Comparison of ENCODE assay signal across 8 mouse cellular contexts in genomic region chr4:123666517-123666916, GRCm38 (mm10). TPM values are rescaled to one million over a fixed set of nuclear protein-coding genes. Genes with fewer than 3 reads are reported as not detected.
DNase-seq lines count a peak whose midpoint lies in the region; ATAC-seq lines count a peak whose summit lies in the region.

No protein-coding gene starts in this region.

- no peaks in the 10 kb centered on the region for H3K36me3 ChIP-seq in heart, embryonic 15.5 days
- H3K36me3 ChIP-seq in hindbrain, embryonic 11.5 days (ENCODE audit: control insufficient read depth, insufficient read depth, low read length), result no peaks in the 10 kb centered on the region
- H3K36me3 ChIP-seq in midbrain, embryonic 15.5 days (replicated peaks), result no peaks in the 10 kb centered on the region

- H3K4me3 ChIP-seq in heart, embryonic 15.5 days, result no peak overlapping the region
- H3K4me3 ChIP-seq in hindbrain, embryonic 11.5 days (ENCODE audit: low read depth, low read length), result no peak overlapping the region
- H3K4me3 ChIP-seq in midbrain, embryonic 15.5 days, result no peak overlapping the region

- H3K4me2 ChIP-seq in heart, embryonic 15.5 days, result no peak overlapping the region
- H3K4me2 ChIP-seq in hindbrain, embryonic 11.5 days (replicated peaks; ENCODE audit: low read depth, low read length), result no peak overlapping the region
- no peak overlapping the region for H3K4me2 ChIP-seq in midbrain, embryonic 15.5 days

- H3K9ac ChIP-seq in heart, embryonic 15.5 days, result no peak overlapping the region
- H3K9ac ChIP-seq in hindbrain, embryonic 11.5 days (ENCODE audit: low read depth, low read length), result no peak overlapping the region
- H3K9ac ChIP-seq in midbrain, embryonic 15.5 days, result no peak overlapping the region

- H3K9me3 ChIP-seq in heart, embryonic 15.5 days (replicated peaks), result no peaks in the 10 kb centered on the region
- no peaks in the 10 kb centered on the region for H3K9me3 ChIP-seq in hindbrain, embryonic 11.5 days (ENCODE audit: control insufficient read depth, low read length)
- no peaks in the 10 kb centered on the region for H3K9me3 ChIP-seq in midbrain, embryonic 15.5 days

- peaks cover 43% of the 10 kb centered on the region for H3K4me1 ChIP-seq in heart, embryonic 15.5 days (replicated peaks)
- peaks cover 7% of the 10 kb centered on the region for H3K4me1 ChIP-seq in hindbrain, embryonic 11.5 days (replicated peaks; ENCODE audit: control insufficient read depth, insufficient read depth, low read length)
- peaks cover 74% of the 10 kb centered on the region for H3K4me1 ChIP-seq in midbrain, embryonic 15.5 days

- ATAC-seq in heart, embryonic 15.5 days (replicated peaks; ENCODE audit: insufficient number of reproducible peaks, insufficient read depth, low FRiP score, low read depth), result no peak
- no peak for ATAC-seq in hindbrain, embryonic 11.5 days (ENCODE audit: low FRiP score)
- no peak for ATAC-seq in midbrain, embryonic 15.5 days (replicated peaks)

- intact Hi-C loops in heart, postnatal 14 days (cut with DNase I), result loop anchor here (5.0 to 10.0 kb wide), 2 partner anchors 59 to 362 kb away; no protein-coding TSS in a partner anchor

- no peak for DNase-seq in heart, postnatal 14 days
- DNase-seq in R1 (ENCODE audit: low read depth, low spot score), result peak; percentile 77
- peak; percentile 14 for DNase-seq in hindbrain, embryonic 11.5 days (ENCODE audit: low spot score)
- no peak for DNase-seq in spleen, adult 12 weeks (ENCODE audit: low spot score)
- DNase-seq in urinary bladder, adult 18-20 months (ENCODE audit: low spot score in 2 of 2), result no peak
- DNase-seq in kidney, postnatal 10 days, result no peak

- H3K27ac ChIP-seq in heart, embryonic 15.5 days, result peak overlapping the region; percentile 13; the same call in 1 of the 2 replicates
- H3K27ac ChIP-seq in hindbrain, embryonic 11.5 days (ENCODE audit: low read depth, low read length), result no peak overlapping the region; the same call in 1 of the 2 replicates
- H3K27ac ChIP-seq in midbrain, embryonic 15.5 days, result peak overlapping the region; percentile 98

- no peaks in the 10 kb centered on the region for H3K27me3 ChIP-seq in heart, embryonic 15.5 days
- H3K27me3 ChIP-seq in hindbrain, embryonic 11.5 days (ENCODE audit: control insufficient read depth, insufficient read depth, low read length), result no peaks in the 10 kb centered on the region
- H3K27me3 ChIP-seq in midbrain, embryonic 15.5 days (replicated peaks), result no peaks in the 10 kb centered on the region

- 91% methylated on average over 1 of the region's 1 CpGs for WGBS in heart, embryonic 15.5 days
- 86% methylated on average over 1 of the region's 1 CpGs for WGBS in hindbrain, embryonic 11.5 days
- WGBS in midbrain, embryonic 15.5 days, result 78% methylated on average over 1 of the region's 1 CpGs

RNA-seq across cellular contexts. Expression of gene Macf1, which starts 17.6 kb away (rescaled TPM):
- polyA plus RNA-seq in heart, embryonic 15.5 days (2015; fragmentation: Nextera tagmentation; extraction: Ambion mirVana), result 51.0 and 51.1 TPM in 2 replicates
- total RNA-seq in heart, postnatal 14 days (2021), result 100 to 1,000 TPM; 271 to 291 TPM
- polyA plus RNA-seq in hindbrain, embryonic 11.5 days (2014; fragmentation: Nextera tagmentation; extraction: Ambion mirVana), result 74.7 and 114 TPM in 2 replicates
- 76.4 and 82.6 TPM in 2 replicates for polyA plus RNA-seq in midbrain, embryonic 15.5 days (2015; fragmentation: Nextera tagmentation; extraction: Ambion mirVana)

RNA-seq across cellular contexts. Expression of gene Ndufs5, which starts 51.5 kb away (rescaled TPM):
- 423 and 551 TPM in 2 replicates for polyA plus RNA-seq in heart, embryonic 15.5 days (2015; fragmentation: Nextera tagmentation; extraction: Ambion mirVana)
- 100 to 1,000 TPM; 370 to 409 TPM for total RNA-seq in heart, postnatal 14 days (2021)
- polyA plus RNA-seq in hindbrain, embryonic 11.5 days (2014; fragmentation: Nextera tagmentation; extraction: Ambion mirVana), result 340 and 344 TPM in 2 replicates
- 410 and 413 TPM in 2 replicates for polyA plus RNA-seq in midbrain, embryonic 15.5 days (2015; fragmentation: Nextera tagmentation; extraction: Ambion mirVana)

Comparison
In these comparisons a context has a peak if more than half of its experiments do, and no peak if none do; other contexts are left out.
1. DNase-seq: peak in R1 (single experiment) and hindbrain, embryonic 11.5 days (single experiment); none in heart, postnatal 14 days (0 of 2), spleen, adult 12 weeks (single experiment), urinary bladder, adult 18-20 months (0 of 2) and kidney, postnatal 10 days (single experiment).